Mouse (Mus musculus): ENCODE measurements around the gene Il10. TPM values are rescaled to one million over a fixed set of nuclear protein-coding genes. Genes with fewer than 3 reads are reported as not detected.

Gene Il10
- polyA plus RNA-seq, 1 experiment from 2014 or later, result 4.4 TPM

GRCm38 (mm10) chr1:131068011-131068727, 48.5 kb downstream of the Il10 start:
- Histone ChIP-seq H3K27ac (no peak overlapping the region), H3K36me3 (ENCODE audit: inconsistent target) (no peaks in the 10 kb centered on the region), H3K4me3 (ENCODE audit: inconsistent target) (no peak overlapping the region), H3K79me2 (ENCODE audit: inconsistent target) (peaks cover 97% of the 10 kb centered on the region)
- 57% methylated on average over 10 of the region's 10 CpGs for WGBS (ENCODE audit: missing documents)

- Histone ChIP-seq H3K4me3 (ENCODE audit: inconsistent target) (no peak overlapping the region), H3K36me3 (ENCODE audit: inconsistent target) (no peaks in the 10 kb centered on the region; the same call in 1 of the 2 replicates), H3K27ac (no peak overlapping the region), H3K79me2 (ENCODE audit: inconsistent target) (peaks cover 97% of the 10 kb centered on the region)
- WGBS (ENCODE audit: missing documents), result 85% methylated on average over 5 of the region's 7 CpGs
Measured at GRCm38 (mm10) chr1:131069010-131069409, 49.4 kb downstream of the Il10 start.

DNA sequence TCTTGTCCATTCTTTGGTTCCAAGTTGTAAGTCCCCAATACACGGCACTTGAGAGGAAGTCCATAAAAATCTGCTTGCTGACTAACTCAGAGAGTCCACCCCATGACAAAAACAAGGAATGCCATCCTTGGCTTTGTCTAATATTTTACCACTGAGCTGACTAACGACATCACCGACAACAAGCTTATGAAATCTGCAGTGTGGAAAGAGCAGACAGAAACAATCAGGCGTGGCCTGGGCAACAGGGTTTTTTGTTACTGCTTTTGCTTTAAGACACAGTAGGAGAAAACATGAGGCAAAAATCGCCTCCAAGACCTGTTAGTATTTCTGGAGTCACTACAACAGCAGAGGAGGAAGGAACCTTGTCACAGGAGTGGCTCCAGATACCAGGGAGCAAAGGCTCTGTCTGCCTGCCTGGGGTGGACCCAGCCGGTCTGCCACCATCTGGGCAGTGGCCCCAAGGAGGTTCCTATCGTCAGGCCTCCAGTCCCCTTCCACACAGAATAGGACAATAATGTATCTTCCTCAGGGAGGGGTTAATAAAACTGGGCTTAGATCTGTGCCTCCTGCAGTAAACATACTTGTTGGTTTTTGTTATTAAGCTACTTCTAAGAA, 52.8 kb downstream of the Il10 start:
- no peak overlapping the region for H3K27ac ChIP-seq
- WGBS (ENCODE audit: missing documents), result 70% methylated on average over 7 of the region's 7 CpGs
- H3K36me3 ChIP-seq (ENCODE audit: inconsistent target), result no peaks in the 10 kb centered on the region; the same call in 1 of the 2 replicates
- no peak overlapping the region for H3K4me3 ChIP-seq (ENCODE audit: inconsistent target)
- H3K79me2 ChIP-seq (ENCODE audit: inconsistent target), result peaks cover 100% of the 10 kb centered on the region

DNA sequence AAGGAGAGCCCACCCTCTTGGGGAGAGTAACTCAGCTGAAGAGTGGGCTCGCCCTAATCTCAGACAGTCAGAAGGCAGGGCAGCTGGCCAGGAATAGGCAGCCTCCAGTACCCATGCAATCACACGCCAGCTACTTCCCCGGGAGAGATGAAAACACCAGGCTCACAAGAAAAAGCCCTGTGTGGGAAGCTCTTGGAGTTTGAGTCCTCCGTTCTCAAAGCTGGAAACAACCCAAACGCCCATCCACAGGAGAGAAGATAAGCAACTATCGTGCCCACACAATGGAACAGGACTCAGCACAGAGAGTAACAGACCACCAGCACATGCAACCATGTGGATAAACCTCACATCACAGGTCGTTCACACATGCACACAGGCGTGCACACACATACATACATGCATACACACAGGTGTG, 54.9 kb downstream of the Il10 start:
- H3K79me2 ChIP-seq (ENCODE audit: inconsistent target), result peaks cover 100% of the 10 kb centered on the region
- H3K27ac ChIP-seq, result no peak overlapping the region
- 71% methylated on average over 6 of the region's 8 CpGs for WGBS (ENCODE audit: missing documents)
- no peaks in the 10 kb centered on the region; the same call in 1 of the 2 replicates for H3K36me3 ChIP-seq (ENCODE audit: inconsistent target)
- no peak overlapping the region for H3K4me3 ChIP-seq (ENCODE audit: inconsistent target)

Other genes with a start within 250 kb of the Il10 start
- gene Fcamr, start 218.9 kb upstream of the Il10 start, polyA plus RNA-seq (2018), result not detected in 3 replicates
- not detected in 3 replicates for gene Pigr, start 193.2 kb upstream of the Il10 start, polyA plus RNA-seq (2018)
- 0.49 TPM in 1 of 3 replicates, not detected in the others for gene Fcmr, start 154.2 kb upstream of the Il10 start, polyA plus RNA-seq (2018)
- gene Il24, start 132.4 kb upstream of the Il10 start, polyA plus RNA-seq (2018), result not detected in 3 replicates
- gene Il20, start 108.4 kb upstream of the Il10 start, polyA plus RNA-seq (2018), result not detected in 3 replicates
- not detected in 3 replicates for gene Il19, start 79.7 kb upstream of the Il10 start, polyA plus RNA-seq (2018)
- 87.7 to 156 TPM (median 109 TPM) in 3 replicates for gene Mapkapk2, start 78.0 kb downstream of the Il10 start, polyA plus RNA-seq (2018)
- gene Dyrk3, start 118.5 kb downstream of the Il10 start, polyA plus RNA-seq (2018), result 0.30 to 0.75 TPM (median 0.67 TPM) in 3 replicates
- gene Eif2d, start 133.3 kb downstream of the Il10 start, polyA plus RNA-seq (2018), result 15.6 to 17.9 TPM (median 17.7 TPM) in 3 replicates
- 28.9 to 47.9 TPM (median 35.4 TPM) in 3 replicates for gene Rassf5, start 225.4 kb downstream of the Il10 start, polyA plus RNA-seq (2018)

Measured in macrophage (primary cell).